Mouse (Mus musculus): ENCODE results near the gene Nxpe2.
"Not testable (repeated sequence)": the region's sequence is repeated elsewhere in the genome, so short reads cannot be mapped to it uniquely, and the experiment has no call there.

The Nxpe2 gene

GRCm38 (mm10) chr9:48353148-48353698 lies at the start of gene Nxpe2:
Gene Nxpe2, minus strand, starts transcription at chr9:48353454.
- DNase-seq (ENCODE audit: low read depth): no peak

DNA sequence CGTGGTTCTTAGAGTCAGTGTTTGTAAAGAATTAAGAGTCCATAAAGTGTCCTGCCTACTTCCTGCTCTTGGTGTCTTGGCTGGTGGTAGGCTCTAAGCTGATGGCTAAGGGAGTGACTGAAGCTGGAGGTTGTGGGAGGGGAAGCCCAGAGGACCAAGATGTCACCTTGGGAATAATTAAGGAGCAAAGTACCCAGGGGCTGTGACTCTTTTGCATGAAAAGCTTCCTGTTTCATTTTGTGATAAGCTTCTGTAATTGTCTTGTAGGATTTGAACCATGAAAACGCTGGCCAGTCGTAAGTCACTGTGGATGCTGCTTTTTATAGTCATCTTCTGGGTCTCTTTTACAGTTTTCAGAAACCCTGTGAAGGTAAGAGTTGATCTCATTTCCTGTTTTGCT lies 36.7 kb upstream of the Nxpe2 start:
- DNase-seq (ENCODE audit: low read depth): no peak

DNA sequence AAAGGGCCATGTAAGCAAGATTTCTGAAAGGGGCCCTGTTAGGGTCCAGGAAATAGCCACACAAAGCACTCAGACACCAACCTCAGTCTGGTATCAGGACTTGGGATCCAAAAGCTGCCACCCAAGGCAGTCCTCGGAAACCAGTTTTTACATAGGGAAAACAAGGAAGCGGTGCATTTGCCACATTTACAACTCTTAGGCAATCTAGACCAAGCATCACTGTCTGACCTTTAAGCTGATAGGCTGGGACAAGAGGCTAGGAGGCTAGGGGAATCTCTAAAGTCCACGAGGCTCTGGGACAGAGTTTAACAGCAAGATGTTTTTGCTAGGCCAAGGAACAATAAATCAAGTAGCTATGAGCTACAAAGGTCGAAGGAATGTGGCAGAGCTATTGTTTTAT lies 35.2 kb upstream of the Nxpe2 start:
- no peak for DNase-seq (ENCODE audit: low read depth)

- no peak for DNase-seq (ENCODE audit: low read depth)
Observed at GRCm38 (mm10) chr9:48374357-48374756, 21.1 kb upstream of the Nxpe2 start.

DNA sequence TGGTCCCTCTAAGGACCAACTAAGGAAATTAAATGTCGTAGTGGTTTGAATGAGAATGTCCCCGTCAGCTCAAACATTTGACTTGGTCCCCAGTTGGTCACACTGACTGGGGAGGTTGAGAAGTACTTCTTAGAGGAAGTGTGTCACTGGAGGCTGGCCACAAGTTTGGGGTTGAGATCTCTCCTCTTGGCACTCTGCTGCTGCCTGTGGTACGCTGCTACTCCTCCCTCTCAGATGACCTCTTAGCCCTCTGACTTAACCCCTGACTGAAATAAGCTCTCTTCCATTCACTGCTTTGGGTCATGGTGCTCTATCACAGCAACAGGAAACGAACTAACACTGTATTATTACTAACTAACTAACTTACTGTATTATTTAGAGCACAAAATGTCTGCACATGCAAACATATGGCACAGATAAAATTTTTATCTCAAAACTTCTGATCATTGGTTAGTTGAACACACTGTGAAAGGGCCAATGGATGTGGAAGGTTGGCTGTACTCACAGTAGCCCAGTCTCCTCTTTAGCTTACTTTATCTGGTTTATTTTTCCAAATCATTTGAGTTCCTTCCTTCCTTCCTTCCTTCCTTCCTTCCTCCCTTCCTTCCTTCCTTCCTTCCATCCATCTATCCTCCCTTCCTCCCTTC lies 20.1 kb upstream of the Nxpe2 start:
- no peak for DNase-seq (ENCODE audit: low read depth)

- DNase-seq (ENCODE audit: low read depth): no peak
Observed at GRCm38 (mm10) chr9:48362743-48363142, 9.5 kb upstream of the Nxpe2 start.

GRCm38 (mm10) chr9:48361815-48362631 lies 8.8 kb upstream of the Nxpe2 start:
- DNase-seq (ENCODE audit: low read depth): no peak

GRCm38 (mm10) chr9:48360826-48361225 lies 7.6 kb upstream of the Nxpe2 start:
- no peak for DNase-seq (ENCODE audit: low read depth)

GRCm38 (mm10) chr9:48357097-48357496 lies 3.8 kb upstream of the Nxpe2 start:
- DNase-seq (ENCODE audit: low read depth): no peak

DNA sequence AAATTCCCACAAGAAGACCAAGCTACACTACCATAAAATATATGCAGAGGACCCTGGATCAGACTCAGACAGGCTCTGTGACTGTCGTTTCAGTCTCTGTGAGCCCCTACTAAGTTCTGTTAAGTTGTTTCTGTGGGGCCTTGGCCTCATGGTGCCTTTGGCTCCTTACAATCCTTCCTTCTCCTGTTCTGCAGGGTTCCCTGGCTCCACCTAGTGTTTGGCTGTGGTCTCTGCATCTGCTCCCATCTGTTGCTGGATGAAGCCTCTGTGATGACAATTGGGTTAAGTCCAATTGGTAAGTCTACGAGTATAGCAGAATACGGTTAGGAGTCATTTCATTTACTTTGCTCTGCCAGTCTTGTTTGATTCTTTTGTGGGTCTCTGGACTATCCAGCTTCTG lies 1.5 kb upstream of the Nxpe2 start:
- peak; percentile 34 for DNase-seq (ENCODE audit: low read depth)

DNA sequence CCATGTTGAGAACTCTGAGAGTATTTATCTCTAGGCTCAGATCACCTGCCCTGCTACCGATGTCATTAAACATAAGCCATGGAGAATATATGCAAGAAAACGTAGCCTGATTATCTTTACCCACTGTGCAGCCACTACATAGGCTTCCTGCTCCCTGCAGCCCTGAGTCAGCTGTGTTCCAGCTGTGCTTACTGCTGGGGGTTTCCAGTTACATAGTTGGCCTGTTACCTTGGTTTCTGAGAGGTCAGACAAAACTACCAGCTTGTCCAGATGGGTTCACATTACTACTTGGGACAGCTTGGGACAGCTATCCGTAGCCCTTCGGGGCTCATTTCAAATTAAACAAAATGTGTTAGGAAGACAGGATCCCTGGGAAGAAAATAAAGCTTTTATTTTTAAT lies 868 bp upstream of the Nxpe2 start:
- no peak for DNase-seq (ENCODE audit: low read depth)

DNA sequence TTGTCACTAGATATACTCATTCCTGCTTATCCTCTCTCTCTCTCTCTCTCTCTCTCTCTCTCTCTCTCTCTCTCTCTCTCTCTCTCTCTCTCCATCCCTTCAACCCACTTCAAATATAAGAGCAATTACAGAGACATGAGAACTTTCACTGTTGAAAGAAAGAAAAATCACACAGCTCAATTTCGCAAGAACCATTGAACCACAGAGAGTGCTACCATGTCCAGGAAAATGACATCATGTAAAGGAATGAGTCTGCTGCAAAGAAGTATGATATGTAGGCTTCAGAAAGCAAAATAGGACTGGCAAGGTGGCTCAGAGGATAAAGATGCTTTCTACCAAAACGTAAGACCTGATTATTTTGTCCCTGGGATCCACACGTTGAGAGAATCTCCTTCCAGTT lies 7.4 kb downstream of the Nxpe2 start:
- peak; percentile 46 for DNase-seq (ENCODE audit: low read depth)

GRCm38 (mm10) chr9:48345456-48345855 lies 7.8 kb downstream of the Nxpe2 start:
- DNase-seq (ENCODE audit: low read depth): no peak

DNA sequence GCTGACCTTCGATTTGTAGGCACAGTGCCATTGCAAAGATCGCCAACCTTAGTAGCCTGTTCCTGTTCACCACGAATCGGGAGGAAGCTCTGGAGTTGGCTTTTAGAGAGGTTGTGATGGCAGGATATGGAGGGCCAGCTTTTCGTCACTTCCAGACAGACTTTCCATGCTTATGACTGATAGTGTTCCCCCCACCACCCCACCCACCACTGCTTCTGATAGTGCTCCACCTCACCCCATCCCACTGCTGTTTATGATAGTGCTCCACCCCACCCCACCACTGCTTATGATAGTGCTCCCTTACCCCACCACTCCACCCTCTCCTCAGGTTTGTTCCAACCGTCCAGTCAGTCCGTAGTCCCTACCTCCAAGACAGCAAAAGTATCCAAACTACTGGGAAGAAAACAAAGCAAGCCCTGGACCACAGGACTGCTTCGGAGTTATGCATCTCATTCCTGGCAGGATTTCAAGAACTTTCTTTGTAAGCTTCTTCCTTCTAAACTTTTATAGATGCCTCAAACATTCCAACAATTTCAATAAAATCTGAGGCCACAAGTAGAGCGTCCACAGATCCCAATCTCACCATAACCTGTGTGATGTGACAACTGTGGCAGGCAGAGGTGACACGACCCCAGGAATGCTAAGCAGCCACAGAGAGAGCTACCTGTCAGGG lies 12.4 kb downstream of the Nxpe2 start:
- no peak for DNase-seq (ENCODE audit: low read depth)

DNA sequence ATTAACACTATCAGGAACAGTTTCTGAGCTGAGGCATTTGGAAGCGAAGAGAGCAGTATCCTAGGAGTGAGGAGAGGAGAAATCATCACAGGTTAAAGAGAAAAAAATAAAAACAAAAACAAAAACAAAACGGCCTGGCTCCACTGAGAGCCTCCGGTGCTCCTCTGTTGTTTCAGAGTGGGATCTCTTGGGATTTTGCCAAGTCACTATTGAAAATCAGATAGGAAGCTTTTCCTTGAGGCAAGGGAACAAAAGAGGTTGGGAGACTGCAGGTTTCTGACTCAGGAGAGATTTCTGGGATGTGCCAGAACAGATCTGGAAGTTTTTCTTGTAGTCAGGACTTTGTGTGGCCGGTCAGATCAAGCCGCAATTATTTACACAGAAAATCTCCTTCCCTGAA lies 13.7 kb downstream of the Nxpe2 start:
- DNase-seq (ENCODE audit: low read depth): no peak

DNA sequence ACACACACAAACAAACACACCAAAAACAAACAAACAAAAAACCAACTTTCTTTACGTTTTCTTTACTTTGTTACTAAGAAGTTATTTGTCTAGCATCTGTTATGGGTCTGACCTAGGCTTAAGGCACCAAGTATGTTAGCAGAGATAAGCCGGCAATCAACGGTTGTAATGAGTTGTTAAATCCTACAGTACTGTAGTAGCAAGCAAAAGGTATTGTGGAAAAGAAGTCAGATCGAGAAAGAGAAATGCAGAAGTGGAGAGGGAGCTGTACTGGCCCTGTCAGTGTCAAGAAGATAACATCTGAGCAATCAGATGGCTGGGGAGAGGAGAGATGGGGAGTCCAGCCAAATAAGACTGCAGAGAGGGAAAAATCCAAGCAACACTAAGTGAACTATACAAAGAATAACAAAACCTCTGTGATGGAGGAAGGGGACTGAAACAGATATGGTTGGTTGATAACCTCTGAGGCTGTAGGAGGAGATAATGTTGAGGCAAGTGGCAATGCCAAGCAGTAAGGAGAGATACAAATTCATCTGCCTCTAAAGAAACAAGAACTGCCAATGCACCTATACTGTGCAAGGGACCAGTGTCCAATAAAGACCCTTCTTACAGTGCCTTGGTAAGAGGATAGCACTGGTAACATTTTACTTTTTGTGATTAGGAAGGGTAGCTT lies 14.3 kb downstream of the Nxpe2 start:
- no peak for DNase-seq (ENCODE audit: low read depth)

GRCm38 (mm10) chr9:48329597-48329996 lies 23.7 kb downstream of the Nxpe2 start:
- DNase-seq (ENCODE audit: low read depth): no peak

DNA sequence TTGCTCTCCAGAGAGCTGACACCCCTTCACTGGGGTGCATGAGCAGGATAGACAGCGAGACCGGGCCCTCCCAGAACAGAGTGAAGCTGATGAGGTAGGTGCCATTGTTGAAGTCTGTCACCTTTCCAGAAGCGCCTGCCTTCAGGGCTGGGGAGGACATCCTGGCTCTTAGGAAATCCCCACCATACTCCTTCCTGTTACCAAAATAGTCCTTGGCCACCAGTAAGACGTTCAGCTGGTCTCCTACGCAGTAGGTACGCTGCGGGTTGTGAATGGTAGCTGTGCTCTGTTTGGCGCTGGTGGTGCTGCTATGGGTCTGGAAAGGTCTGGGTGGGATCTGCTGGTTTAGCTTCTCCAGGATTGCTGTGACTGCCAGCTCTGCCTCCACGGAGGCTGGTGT lies 26.9 kb downstream of the Nxpe2 start:
- DNase-seq (ENCODE audit: low read depth): no peak

GRCm38 (mm10) chr9:48315825-48316224 lies 37.4 kb downstream of the Nxpe2 start:
- DNase-seq (ENCODE audit: low read depth): no peak

GRCm38 (mm10) chr9:48314194-48314593 lies 39.1 kb downstream of the Nxpe2 start:
- no peak for DNase-seq (ENCODE audit: low read depth)

DNA sequence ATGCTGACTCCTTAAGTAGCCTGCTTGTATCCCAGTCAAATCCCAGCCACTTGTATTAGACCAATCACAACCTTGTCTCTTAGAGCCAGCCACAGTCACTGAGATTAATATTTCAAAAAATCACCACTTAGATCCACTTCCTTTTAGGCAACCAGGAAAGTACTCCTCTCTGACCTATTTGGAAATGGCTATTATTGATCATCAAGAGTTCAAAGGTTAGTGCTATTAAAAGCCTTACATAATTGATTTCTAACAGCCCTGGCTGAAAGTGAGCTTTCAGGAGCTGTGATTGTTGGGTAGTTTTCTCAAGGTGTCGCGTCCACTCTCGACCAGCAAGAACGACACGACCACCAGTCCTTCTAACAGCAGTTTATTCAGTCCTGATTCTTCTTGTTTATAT lies 42.0 kb downstream of the Nxpe2 start:
- no peak for DNase-seq (ENCODE audit: low read depth)

GRCm38 (mm10) chr9:48303564-48303963 lies 49.7 kb downstream of the Nxpe2 start:
- DNase-seq (ENCODE audit: low read depth): not testable (repeated sequence)

All from fibroblast of lung, adult 2 months (primary cell).